Mouse (Mus musculus) heart, embryonic 15.5 days (tissue): ENCODE results near the gene Smg1. TPM values are rescaled to one million over a fixed set of nuclear protein-coding genes. Genes with fewer than 3 reads are reported as not detected.
A peak's percentile ranks its signal among the peaks of the same experiment; 100 is the strongest.
"Not testable (repeated sequence)": the region's sequence is repeated elsewhere in the genome, so short reads cannot be mapped to it uniquely, and the experiment has no call there.

Experiments
- ATAC-seq: fragments of 200-750 bp; cut with Nextera tagmentation; replicated peaks from 2 replicates; pipeline ENCODE4 v1.8.0; 2017; ENCODE audit warnings: low read depth, moderate TSS enrichment; ENCODE audit not compliant: insufficient number of reproducible peaks, insufficient read depth, low FRiP score
- H3K27ac ChIP-seq: fragments of 300-500 bp; sonication (generic); 2 replicates; pipeline ENCODE4 v1.5.1; 2015; ENCODE audit warnings: mild to moderate bottlenecking, inconsistent platforms
- H3K27me3 ChIP-seq: fragments of 300-500 bp; sonication (generic); 2 replicates; pipeline ENCODE4 v1.6.1; 2015; ENCODE audit warnings: inconsistent platforms
- H3K36me3 ChIP-seq: fragments of 300-500 bp; sonication (generic); 2 replicates; pipeline ENCODE4 v1.6.1; 2015; ENCODE audit warnings: mild to moderate bottlenecking, inconsistent platforms
- H3K4me1 ChIP-seq: fragments of 300-500 bp; sonication (generic); replicated peaks from 2 replicates; pipeline ENCODE4 v1.6.1; 2015; ENCODE audit warnings: inconsistent platforms
- H3K4me2 ChIP-seq: fragments of 300-500 bp; sonication (generic); 2 replicates; pipeline ENCODE4 v1.6.1; 2015; ENCODE audit warnings: inconsistent platforms, mild to moderate bottlenecking, moderate library complexity
- H3K4me3 ChIP-seq: fragments of 300-500 bp; sonication (generic); 2 replicates; pipeline ENCODE4 v1.5.1; 2015; ENCODE audit warnings: mild to moderate bottlenecking, inconsistent platforms
- H3K9ac ChIP-seq: fragments of 300-500 bp; sonication (generic); 2 replicates; pipeline ENCODE4 v1.6.1; 2015; ENCODE audit warnings: mild to moderate bottlenecking, inconsistent platforms
- H3K9me3 ChIP-seq: fragments of 300-500 bp; sonication (generic); replicated peaks from 2 replicates; pipeline ENCODE4 v1.6.1; 2016; ENCODE audit warnings: inconsistent platforms
- WGBS: fragments of 180-500 bp; shearing (Covaris S2); methylation state at CpG from one replicate; pipeline ENCODE4 v1.1.7; 2015; ENCODE audit warnings: mixed read lengths; 5-methylcytosine and 5-hydroxymethylcytosine counted together
- polyA plus RNA-seq: library from polyadenylated mRNA; unstranded; fragments of >200 nt; fragmentation: Nextera tagmentation; extraction: Ambion mirVana; gene quantifications from 2 replicates; pipeline ENCODE4 v1.2.1, GENCODE M21; 2015

Gene Smg1
- polyA plus RNA-seq, 1 experiment from 2014 or later, result 13.1 TPM

DNA sequence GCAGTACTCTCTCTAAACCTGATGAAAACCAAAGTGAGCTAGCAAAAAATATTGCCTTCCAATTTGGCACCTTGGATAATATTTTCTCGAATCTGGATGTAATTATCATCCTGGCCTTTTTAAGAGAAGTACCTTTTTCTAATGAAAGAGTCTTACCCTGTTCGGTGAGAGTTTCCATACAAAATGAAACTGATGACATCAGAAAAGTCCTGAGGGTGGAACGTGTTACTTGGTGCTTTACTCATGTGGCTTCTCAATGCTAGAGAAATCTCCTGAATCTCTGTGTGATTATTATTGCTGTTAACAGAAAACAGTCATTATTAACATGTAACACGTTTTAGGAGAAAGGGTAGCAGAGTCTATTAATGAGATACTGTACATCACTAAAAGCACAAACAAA lies 57.6 kb downstream of the Smg1 start:
- Histone ChIP-seq H3K27ac (no peak overlapping the region), H3K4me1 (peaks cover 8% of the 10 kb centered on the region), H3K27me3 (no peaks in the 10 kb centered on the region), H3K9me3 (no peaks in the 10 kb centered on the region), H3K36me3 (peaks cover 58% of the 10 kb centered on the region), H3K4me2 (no peak overlapping the region), H3K4me3 (no peak overlapping the region), H3K9ac (no peak overlapping the region)
- WGBS, result 91% methylated on average over 4 of the region's 4 CpGs
- ATAC-seq, result no peak

DNA sequence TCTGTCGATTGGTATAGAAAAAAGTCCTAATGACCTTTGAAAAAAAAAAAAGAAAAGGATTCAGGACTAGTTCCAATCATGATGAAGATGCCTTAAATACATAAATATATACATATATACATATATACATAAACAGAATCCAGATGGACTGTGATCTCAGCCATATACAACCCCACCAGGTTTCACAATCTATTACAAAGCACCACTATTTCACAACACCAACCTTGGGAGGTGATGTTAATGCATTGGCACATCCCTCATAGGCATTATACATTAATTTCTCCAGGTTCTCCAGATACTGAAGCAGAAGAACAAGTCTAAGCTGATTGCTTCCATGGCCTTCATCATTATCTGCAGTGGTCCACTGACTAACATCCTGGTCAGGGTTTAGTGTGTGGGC lies 58.9 kb downstream of the Smg1 start:
- Histone ChIP-seq H3K4me1 (peaks cover 13% of the 10 kb centered on the region), H3K27me3 (no peaks in the 10 kb centered on the region), H3K36me3 (peaks cover 62% of the 10 kb centered on the region), H3K9ac (no peak overlapping the region), H3K4me3 (no peak overlapping the region), H3K4me2 (no peak overlapping the region), H3K9me3 (no peaks in the 10 kb centered on the region), H3K27ac (no peak overlapping the region)
- no peak for ATAC-seq
- WGBS, result 86% methylated on average over 1 of the region's 1 CpGs

DNA sequence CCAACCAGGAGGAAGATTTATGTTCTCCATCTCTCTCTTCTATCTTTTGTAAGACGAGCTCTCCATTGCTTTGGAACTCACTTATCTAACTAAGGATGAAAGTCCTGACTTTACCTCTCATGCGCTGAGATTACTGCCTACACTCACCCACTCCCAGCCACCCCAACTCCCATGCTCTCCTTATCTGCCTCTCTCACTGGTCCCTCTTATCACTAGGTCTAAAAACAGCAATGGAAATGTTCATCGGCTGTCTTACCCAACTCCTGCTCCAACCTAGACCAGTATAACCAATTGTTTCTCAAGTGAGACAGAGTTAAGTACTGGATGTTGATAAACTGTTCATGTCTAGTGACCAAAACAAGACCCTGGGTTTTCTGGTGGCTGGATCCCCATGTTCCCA lies 62.3 kb downstream of the Smg1 start:
- no peaks in the 10 kb centered on the region for H3K9me3 ChIP-seq
- H3K4me1 ChIP-seq, result peaks cover 13% of the 10 kb centered on the region
- H3K4me2 ChIP-seq, result no peak overlapping the region
- 29% methylated on average over 3 of the region's 3 CpGs for WGBS
- no peak for ATAC-seq
- H3K9ac ChIP-seq, result no peak overlapping the region
- no peak overlapping the region for H3K4me3 ChIP-seq
- no peaks in the 10 kb centered on the region for H3K27me3 ChIP-seq
- H3K27ac ChIP-seq, result peak overlapping the region; percentile 69
- peaks cover 67% of the 10 kb centered on the region for H3K36me3 ChIP-seq

DNA sequence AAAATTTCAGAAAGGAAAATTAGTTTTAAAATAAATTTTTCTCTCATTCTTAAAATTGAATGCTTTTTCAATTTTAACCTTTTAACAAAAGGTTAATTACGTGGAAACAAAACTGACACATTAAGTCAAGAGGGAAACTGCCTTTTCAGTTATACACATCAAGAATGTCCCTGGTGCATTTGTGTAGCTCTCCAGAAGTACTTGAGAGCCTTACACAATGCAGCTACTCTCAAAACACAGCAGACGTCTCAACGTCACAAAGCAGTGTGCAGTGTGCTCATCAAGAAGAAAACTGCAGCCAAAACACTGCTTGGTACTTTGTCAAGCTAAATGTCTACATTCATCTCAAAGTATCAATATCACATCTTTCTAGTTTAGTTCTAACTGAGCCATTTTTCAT lies 63.7 kb downstream of the Smg1 start:
- WGBS, result 72% methylated on average over 3 of the region's 3 CpGs
- Histone ChIP-seq H3K9ac (no peak overlapping the region), H3K27me3 (no peaks in the 10 kb centered on the region), H3K4me2 (no peak overlapping the region), H3K27ac (no peak overlapping the region), H3K4me3 (no peak overlapping the region), H3K9me3 (no peaks in the 10 kb centered on the region), H3K36me3 (peaks cover 60% of the 10 kb centered on the region), H3K4me1 (peaks cover 13% of the 10 kb centered on the region)
- ATAC-seq, result no peak

DNA sequence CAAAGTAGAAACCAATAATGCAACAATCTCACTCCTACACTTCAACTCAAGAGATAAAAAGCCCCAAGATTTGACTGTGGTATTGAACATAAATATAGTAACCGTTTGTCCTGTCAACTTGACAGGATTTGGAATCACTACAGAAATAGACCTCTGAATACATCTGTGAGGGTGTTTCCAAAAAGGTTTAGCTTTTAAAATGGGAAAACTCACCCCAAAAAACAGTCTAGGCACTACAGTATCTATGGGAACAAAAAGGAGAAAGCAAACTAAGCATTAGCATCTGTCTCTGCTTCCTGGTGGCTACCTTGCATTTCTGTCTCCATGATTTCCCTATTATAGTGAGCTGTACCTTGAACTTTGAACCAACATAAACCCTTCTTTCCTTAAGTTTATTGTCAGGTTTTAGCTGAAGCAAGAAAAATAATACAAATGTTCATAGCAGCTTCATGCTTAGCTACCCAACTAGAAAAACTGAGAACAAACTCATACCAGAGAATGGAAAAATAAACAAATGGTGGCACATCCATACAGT lies 67.6 kb downstream of the Smg1 start:
- ATAC-seq, result no peak
- Histone ChIP-seq H3K4me3 (no peak overlapping the region), H3K4me2 (no peak overlapping the region), H3K9me3 (no peaks in the 10 kb centered on the region), H3K36me3 (peaks cover 58% of the 10 kb centered on the region), H3K9ac (no peak overlapping the region), H3K27me3 (no peaks in the 10 kb centered on the region), H3K27ac (no peak overlapping the region), H3K4me1 (peaks cover 6% of the 10 kb centered on the region)
- WGBS, result 46% methylated on average over 1 of the region's 1 CpGs

DNA sequence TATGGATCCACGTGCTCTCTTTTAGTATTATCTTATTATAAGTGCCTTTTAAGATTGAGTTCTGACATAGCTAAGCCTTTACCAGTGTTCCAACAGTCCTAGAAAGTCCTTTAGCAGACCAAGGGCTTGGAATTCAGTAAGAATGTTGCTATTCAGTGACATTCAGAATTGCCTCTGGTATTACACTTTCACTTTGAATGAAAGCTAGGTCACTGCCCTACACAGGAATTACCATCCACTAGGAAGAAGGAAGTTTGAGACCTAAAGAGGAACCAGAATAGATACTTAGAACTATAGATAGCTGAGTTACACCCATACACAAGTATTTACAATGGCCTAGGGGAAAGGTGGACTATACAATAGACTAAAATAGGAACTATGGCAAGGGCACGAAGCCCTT lies 73.3 kb downstream of the Smg1 start:
- H3K4me2 ChIP-seq, ATAC-seq, H3K4me3 ChIP-seq, H3K27ac ChIP-seq, H3K9me3 ChIP-seq, H3K4me1 ChIP-seq, H3K9ac ChIP-seq, H3K27me3 ChIP-seq: not testable (repeated sequence)
- H3K36me3 ChIP-seq, result peaks cover 73% of the 10 kb centered on the region
- WGBS, result 71% methylated on average over 2 of the region's 2 CpGs

DNA sequence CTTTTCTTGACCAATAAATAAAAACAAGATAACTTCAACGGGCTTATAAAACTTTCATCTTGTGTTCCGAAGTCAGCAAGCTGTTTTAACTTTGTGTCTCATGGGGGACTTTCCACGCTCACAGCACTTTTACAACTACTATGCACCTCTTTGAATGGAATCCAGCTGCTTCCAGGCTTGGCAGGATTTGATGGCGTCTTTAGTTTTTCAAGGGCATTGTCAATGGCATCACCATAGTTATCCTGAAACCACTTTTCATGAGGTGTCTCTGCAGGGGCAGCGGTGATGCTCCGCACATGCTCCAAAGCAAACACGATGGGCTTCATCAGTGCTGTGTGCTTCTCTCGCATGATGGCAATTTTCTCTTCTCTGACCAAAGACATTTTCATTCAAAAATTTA lies 80.5 kb downstream of the Smg1 start:
- no peak for ATAC-seq
- Histone ChIP-seq H3K4me2 (no peak overlapping the region), H3K9me3 (no peaks in the 10 kb centered on the region), H3K4me1 (no peaks in the 10 kb centered on the region), H3K27ac (no peak overlapping the region), H3K27me3 (no peaks in the 10 kb centered on the region), H3K36me3 (peaks cover 58% of the 10 kb centered on the region), H3K4me3 (no peak overlapping the region), H3K9ac (no peak overlapping the region)
- 92% methylated on average over 8 of the region's 8 CpGs for WGBS

DNA sequence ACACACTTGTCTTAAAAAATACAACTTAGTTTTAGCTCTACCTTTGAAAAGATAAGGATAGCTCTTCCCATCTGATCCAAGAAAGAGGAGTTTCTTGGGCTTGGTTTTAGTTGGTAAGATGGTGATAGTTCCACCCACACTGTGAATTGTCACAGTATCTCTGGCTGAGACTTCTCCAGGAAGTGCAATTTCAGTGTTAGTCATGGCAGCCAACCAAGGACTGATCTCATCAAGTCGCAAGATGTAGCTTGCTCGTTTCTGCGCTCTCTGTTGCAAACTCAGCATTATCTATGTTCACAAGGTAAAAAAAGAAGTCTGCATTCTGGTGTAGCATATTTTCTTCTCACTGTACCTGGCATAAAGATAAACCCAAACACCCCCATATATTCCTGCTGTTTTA lies 83.3 kb downstream of the Smg1 start:
- WGBS, result 72% methylated on average over 3 of the region's 3 CpGs
- Histone ChIP-seq H3K36me3 (peaks cover 57% of the 10 kb centered on the region), H3K9ac (no peak overlapping the region), H3K27ac (no peak overlapping the region), H3K27me3 (no peaks in the 10 kb centered on the region), H3K4me3 (no peak overlapping the region), H3K4me2 (no peak overlapping the region), H3K9me3 (no peaks in the 10 kb centered on the region), H3K4me1 (no peaks in the 10 kb centered on the region)
- ATAC-seq, result no peak

DNA sequence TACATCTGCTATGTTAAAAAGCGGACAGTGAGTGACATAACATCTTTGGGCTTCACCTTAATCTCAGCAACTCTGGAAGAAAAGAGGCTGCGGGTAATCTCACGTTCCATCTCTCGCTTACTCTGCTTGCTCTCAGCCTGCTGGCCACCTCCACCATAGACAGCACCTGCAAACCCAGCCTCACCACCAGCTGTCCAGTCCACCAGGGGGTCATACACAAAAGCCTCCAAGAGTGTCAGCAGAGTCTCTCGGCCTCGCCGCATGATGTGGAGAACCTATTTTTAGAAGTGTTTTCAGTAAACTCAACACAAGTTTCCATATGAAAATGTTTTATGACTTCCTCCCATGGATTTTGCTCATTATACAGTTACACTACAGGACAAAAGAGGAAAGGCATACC lies 87.0 kb downstream of the Smg1 start:
- no peaks in the 10 kb centered on the region for H3K4me1 ChIP-seq
- no peaks in the 10 kb centered on the region for H3K27me3 ChIP-seq
- H3K9ac ChIP-seq, result no peak overlapping the region
- H3K27ac ChIP-seq, result no peak overlapping the region
- H3K9me3 ChIP-seq, result no peaks in the 10 kb centered on the region
- no peak overlapping the region for H3K4me2 ChIP-seq
- peaks cover 82% of the 10 kb centered on the region for H3K36me3 ChIP-seq
- WGBS, result 70% methylated on average over 7 of the region's 7 CpGs
- H3K4me3 ChIP-seq, result no peak overlapping the region
- ATAC-seq, result no peak

DNA sequence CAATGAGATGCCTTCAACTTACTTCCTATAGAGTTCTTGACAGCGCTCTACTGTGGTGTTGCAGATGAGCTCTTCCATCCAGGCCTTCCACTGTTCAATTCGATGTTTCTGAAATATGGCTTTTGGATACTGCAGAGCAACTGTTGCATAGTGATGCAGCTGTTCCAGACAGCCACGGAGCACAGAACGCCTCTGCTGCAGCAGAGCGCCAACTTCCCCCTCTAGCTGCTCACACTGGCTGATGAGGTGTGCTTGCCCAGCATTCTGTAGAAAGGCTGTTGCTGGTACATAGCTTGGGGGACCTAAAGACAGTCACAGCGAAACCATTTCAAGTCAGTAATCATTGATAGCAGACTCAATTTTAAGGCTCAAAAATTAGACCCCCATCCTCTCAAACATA lies 89.3 kb downstream of the Smg1 start:
- no peaks in the 10 kb centered on the region for H3K9me3 ChIP-seq
- H3K4me1 ChIP-seq, result no peaks in the 10 kb centered on the region
- WGBS, result 89% methylated on average over 6 of the region's 6 CpGs
- H3K4me3 ChIP-seq, result no peak overlapping the region
- no peak overlapping the region for H3K9ac ChIP-seq
- no peaks in the 10 kb centered on the region for H3K27me3 ChIP-seq
- no peak overlapping the region for H3K27ac ChIP-seq
- no peak for ATAC-seq
- peaks cover 77% of the 10 kb centered on the region for H3K36me3 ChIP-seq
- no peak overlapping the region for H3K4me2 ChIP-seq

DNA sequence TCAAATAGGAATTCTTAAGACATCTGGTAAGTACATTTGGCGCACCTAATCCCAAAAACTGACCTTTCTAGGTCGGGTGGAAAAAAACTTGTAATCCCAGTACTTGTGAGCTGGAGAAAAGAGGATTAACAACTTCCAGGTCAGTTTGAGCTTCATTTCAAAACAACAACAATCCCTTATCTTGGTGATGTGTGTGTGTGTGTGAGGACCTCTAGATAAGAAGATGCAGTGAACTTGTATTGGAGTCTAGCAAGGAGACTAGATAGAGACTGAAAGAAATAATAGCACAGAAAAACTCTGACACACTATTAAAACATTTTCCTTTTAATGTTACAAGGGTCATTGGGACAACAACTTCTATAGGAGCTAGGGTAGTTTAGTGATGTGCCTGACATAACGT lies 99.9 kb downstream of the Smg1 start:
- Histone ChIP-seq H3K4me3 (no peak overlapping the region), H3K36me3 (peaks cover 69% of the 10 kb centered on the region), H3K9ac (no peak overlapping the region), H3K4me1 (no peaks in the 10 kb centered on the region), H3K27ac (no peak overlapping the region), H3K9me3 (no peaks in the 10 kb centered on the region), H3K27me3 (no peaks in the 10 kb centered on the region), H3K4me2 (no peak overlapping the region)
- WGBS, result 79% methylated on average over 3 of the region's 3 CpGs
- no peak for ATAC-seq

DNA sequence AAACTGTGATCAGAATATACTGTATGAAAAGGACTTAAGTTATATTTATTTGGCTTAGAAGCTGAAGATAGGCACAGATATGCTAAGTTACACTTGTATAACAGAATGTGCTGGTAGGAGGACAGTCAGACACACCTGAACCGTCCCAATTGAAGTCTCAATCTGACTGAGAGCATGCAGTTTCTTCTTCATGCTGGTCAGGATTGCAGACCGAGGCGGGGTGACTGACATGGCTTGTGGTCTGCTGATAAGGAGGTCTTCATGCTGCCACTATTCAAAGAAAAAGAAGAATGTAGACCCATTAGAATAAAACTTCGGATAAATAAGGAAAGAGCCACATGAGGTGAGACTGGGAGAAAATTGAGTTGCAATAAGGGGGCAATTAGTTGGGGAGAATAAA lies 100.3 kb downstream of the Smg1 start:
- Histone ChIP-seq H3K9ac (no peak overlapping the region), H3K4me3 (no peak overlapping the region), H3K4me2 (no peak overlapping the region), H3K4me1 (no peaks in the 10 kb centered on the region), H3K9me3 (no peaks in the 10 kb centered on the region), H3K27ac (no peak overlapping the region), H3K27me3 (no peaks in the 10 kb centered on the region), H3K36me3 (peaks cover 65% of the 10 kb centered on the region)
- WGBS, result 78% methylated on average over 4 of the region's 4 CpGs
- ATAC-seq, result no peak
